Mouse (Mus musculus): ENCODE measurements around the gene Fam177a.
"Not testable (repeated sequence)": the region's sequence is repeated elsewhere in the genome, so short reads cannot be mapped to it uniquely, and the experiment has no call there.

GRCm38 (mm10) chr12:55080601-55080942, 43.7 kb upstream of the Fam177a start:
- TF ChIP-seq TCF12 (IDR thresholded peaks at IDR 0.05; ENCODE audit: insufficient read depth, poor library complexity, severe bottlenecking); E2F4 (IDR thresholded peaks at IDR 0.05; ENCODE audit: insufficient read depth); POLR2A (IDR thresholded peaks at IDR 0.05; ENCODE audit: insufficient read length, low read depth); MAX (IDR thresholded peaks at IDR 0.05; ENCODE audit: low read depth); MYOD1 (IDR thresholded peaks at IDR 0.05; ENCODE audit: control insufficient read depth in 1 of 3, insufficient read length in 2 of 3, low read depth in 2 of 3); TCF3 (IDR thresholded peaks at IDR 0.05; ENCODE audit: insufficient read length, low read depth); POLR2AphosphoS2 (IDR thresholded peaks at IDR 0.05; ENCODE audit: insufficient read length, low read depth); USF1 (IDR thresholded peaks at IDR 0.05; ENCODE audit: low read depth): not testable (repeated sequence)
